Mouse (Mus musculus) MN1 (cell line): ENCODE results near the gene Nxph2.
"Not testable (repeated sequence)": the region's sequence is repeated elsewhere in the genome, so short reads cannot be mapped to it uniquely, and the experiment has no call there.

ENCODE experiments used
- DNase-seq: peaks from one replicate; pipeline ENCODE4 v3.0.0-alpha.2; 2016; ENCODE audit warnings: low spot score

Gene Nxph2

GRCm38 (mm10) chr2:23320746-23321585 is at the start of gene Nxph2:
TSS of gene Nxph2 (plus strand) at chr2:23321246.
- DNase-seq: no peak

- not testable (repeated sequence) for DNase-seq
Observed at GRCm38 (mm10) chr2:23290991-23291390, 30.1 kb upstream of the Nxph2 start.

GRCm38 (mm10) chr2:23314869-23315268 is 6.2 kb upstream of the Nxph2 start:
- DNase-seq: no peak
